Mouse (Mus musculus) embryonic facial prominence, embryonic 12.5 days (tissue): Measurements from ENCODE around the gene Elf4. TPM values are rescaled to one million over a fixed set of nuclear protein-coding genes. Genes with fewer than 3 reads are reported as not detected.

Experiments used
- polyA plus RNA-seq: library from polyadenylated mRNA; unstranded; fragments of >200 nt; fragmentation: Nextera tagmentation; extraction: Ambion mirVana; gene quantifications from 2 replicates; pipeline ENCODE4 v1.2.1, GENCODE M21; 2016

The Elf4 gene
- polyA plus RNA-seq, 1 experiment from 2014 or later: 4.0 TPM

Other genes with a start within 250 kb of the Elf4 start
- gene Utp14a, start 206.3 kb downstream of the Elf4 start, polyA plus RNA-seq: 20.2 and 22.7 TPM in 2 replicates
- 5.9 and 6.9 TPM in 2 replicates for gene Bcorl1, start 121.8 kb downstream of the Elf4 start, polyA plus RNA-seq
- 75.0 and 79.3 TPM in 2 replicates for gene Aifm1, start 50.4 kb upstream of the Elf4 start, polyA plus RNA-seq
- gene Rab33a, start 56.2 kb upstream of the Elf4 start, polyA plus RNA-seq: 11.0 and 12.0 TPM in 2 replicates
- 15.9 and 19.1 TPM in 2 replicates for gene Zfp280c, start 131.4 kb upstream of the Elf4 start, polyA plus RNA-seq
- 18.4 and 21.6 TPM in 2 replicates for gene Slc25a14, start 160.3 kb upstream of the Elf4 start, polyA plus RNA-seq
- not detected in 2 replicates for gene Gpr119, start 211.3 kb upstream of the Elf4 start, polyA plus RNA-seq
- 22.1 and 25.7 TPM in 2 replicates for gene Rbmx2, start 231.9 kb upstream of the Elf4 start, polyA plus RNA-seq